Mouse (Mus musculus) spleen, adult 12 weeks (tissue): ENCODE measurements around the gene Anp32a.

Experiments
- DNase-seq: peaks from one replicate; pipeline ENCODE4 v3.0.0; 2022; ENCODE audit warnings: low spot score

Anp32a gene

GRCm38 (mm10) chr9:62369172-62369571, 28.1 kb downstream of the Anp32a start:
- DNase-seq, result no peak

GRCm38 (mm10) chr9:62370186-62370585, 29.1 kb downstream of the Anp32a start:
- no peak for DNase-seq

GRCm38 (mm10) chr9:62370648-62371280, 29.7 kb downstream of the Anp32a start:
- no peak for DNase-seq

- DNase-seq, result no peak
Observed at GRCm38 (mm10) chr9:62371745-62372555, 30.9 kb downstream of the Anp32a start.

GRCm38 (mm10) chr9:62372556-62373221, 31.6 kb downstream of the Anp32a start:
- no peak for DNase-seq

GRCm38 (mm10) chr9:62373222-62374123, 32.4 kb downstream of the Anp32a start:
- DNase-seq, result peak; percentile 53

- no peak for DNase-seq
Observed at GRCm38 (mm10) chr9:62374276-62374675, 33.2 kb downstream of the Anp32a start.

GRCm38 (mm10) chr9:62377897-62378296, 36.8 kb downstream of the Anp32a start:
- DNase-seq, result no peak

- DNase-seq, result no peak
Observed at GRCm38 (mm10) chr9:62380351-62380750, 39.3 kb downstream of the Anp32a start.

GRCm38 (mm10) chr9:62381402-62381913, 40.4 kb downstream of the Anp32a start:
- DNase-seq, result no peak

- DNase-seq, result no peak
Observed at GRCm38 (mm10) chr9:62382519-62383084, 41.5 kb downstream of the Anp32a start.

- DNase-seq, result no peak
Observed at GRCm38 (mm10) chr9:62385062-62385461, 44.0 kb downstream of the Anp32a start.

GRCm38 (mm10) chr9:62385727-62386518, 44.8 kb downstream of the Anp32a start:
- no peak for DNase-seq

GRCm38 (mm10) chr9:62389735-62390134, 48.6 kb downstream of the Anp32a start:
- no peak for DNase-seq

- DNase-seq, result no peak
Observed at GRCm38 (mm10) chr9:62393531-62393930, 52.4 kb downstream of the Anp32a start.

GRCm38 (mm10) chr9:62394163-62394562, 53.1 kb downstream of the Anp32a start:
- no peak for DNase-seq

GRCm38 (mm10) chr9:62400531-62401170, 59.6 kb downstream of the Anp32a start:
- no peak for DNase-seq

GRCm38 (mm10) chr9:62401589-62401988, 60.5 kb downstream of the Anp32a start:
- no peak for DNase-seq

GRCm38 (mm10) chr9:62406423-62407013, 65.4 kb downstream of the Anp32a start:
- DNase-seq, result no peak
